ENCODE assay signal across 26 mouse cellular contexts in genomic region chr4:84108592-84108991, GRCm38 (mm10).
DNase-seq lines count a peak whose midpoint lies in the region; ATAC-seq lines count a peak whose summit lies in the region.
"Had no signal": no experiment of that assay in that cellular context is flagged by ENCODE, and none has a peak within 500 bp of the region (broad histone marks: within the 10 kb centered on the region; RNA-seq: fewer than 3 reads in every experiment).

No protein-coding gene starts in this region.

- peaks cover 12% of the 10 kb centered on the region for H3K4me1 ChIP-seq in kidney, embryonic 15.5 days
- H3K4me1 ChIP-seq: liver, embryonic 15.5 days; stomach, embryonic 15.5 days had no signal

- no peak overlapping the region for H3K4me2 ChIP-seq in kidney, embryonic 15.5 days
- H3K4me2 ChIP-seq: hindbrain, embryonic 15.5 days; limb, embryonic 13.5 days; liver, embryonic 15.5 days; lung, embryonic 14.5 days; midbrain, embryonic 13.5 days; stomach, embryonic 15.5 days had no signal

- 0 out of 2 replicates have a peak, but pooled peaks cover 2% of the 10 kb centered on the region for H3K27me3 ChIP-seq in kidney, embryonic 15.5 days
- H3K27me3 ChIP-seq: hindbrain, embryonic 15.5 days; limb, embryonic 13.5 days; liver, embryonic 15.5 days; megakaryocyte, embryonic 14.5 days; stomach, embryonic 15.5 days had no signal

- 78% methylated on average over 6 of the region's 6 CpGs for WGBS in kidney, embryonic 15.5 days

- peak; percentile 74 for DNase-seq in kidney, adult 9 months
- DNase-seq in ES-CJ7 (ENCODE audit: low read depth, low spot score) (peak; percentile 16), ZHBTc4 (ENCODE audit: low read depth, low spot score) (peak; percentile 44)
- DNase-seq in kidney, postnatal 25 days, result peak; percentile 38 to 56
- no peak for DNase-seq in spleen, postnatal 10 days (ENCODE audit: low spot score in 2 of 2)
- no peak for DNase-seq in lung, postnatal 25 days (ENCODE audit: low spot score)
- DNase-seq: adrenal gland, adult 8-10 months; cerebellum, adult 11 months; cerebellum, adult 9-10 months; cerebellum, postnatal 36 days; gastrocnemius, postnatal 14 days; heart, postnatal 14 days; lung, embryonic 14.5 days; lung, postnatal 4 days had no signal

- H3K27ac ChIP-seq in kidney, embryonic 15.5 days, result no peak overlapping the region
- H3K27ac ChIP-seq: hindbrain, embryonic 15.5 days; layer of hippocampus, adult 2 months; limb, embryonic 13.5 days; liver, embryonic 15.5 days; stomach, embryonic 15.5 days had no signal

- no peaks in the 10 kb centered on the region for H3K9me3 ChIP-seq in kidney, embryonic 15.5 days (replicated peaks)
- H3K9me3 ChIP-seq: hindbrain, embryonic 10.5 days; hindbrain, embryonic 15.5 days; limb, embryonic 13.5 days; liver, embryonic 15.5 days; midbrain, embryonic 13.5 days; stomach, embryonic 15.5 days had no signal

- H3K36me3 ChIP-seq in kidney, embryonic 15.5 days, result no peaks in the 10 kb centered on the region
- H3K36me3 ChIP-seq: hindbrain, embryonic 10.5 days; hindbrain, embryonic 15.5 days; limb, embryonic 13.5 days; liver, embryonic 15.5 days; midbrain, embryonic 13.5 days; stomach, embryonic 15.5 days had no signal

- ATAC-seq in kidney, embryonic 15.5 days (replicated peaks; ENCODE audit: low FRiP score), result no peak
- ATAC-seq: CD4-positive, CD25-positive, alpha-beta regulatory T cell, adult 4 months; forebrain, embryonic 14.5 days; inflammation-experienced regulatory T-cells, adult 6 months; midbrain, embryonic 13.5 days had no signal

- H3K9ac ChIP-seq in kidney, embryonic 15.5 days, result no peak overlapping the region
- H3K9ac ChIP-seq: hindbrain, embryonic 15.5 days; limb, embryonic 13.5 days; liver, embryonic 15.5 days; lung, embryonic 14.5 days; midbrain, embryonic 13.5 days; stomach, embryonic 15.5 days had no signal

- H3K4me3 ChIP-seq in kidney, embryonic 15.5 days (replicated peaks), result no peak overlapping the region
- H3K4me3 ChIP-seq: hindbrain, embryonic 10.5 days; hindbrain, embryonic 15.5 days; layer of hippocampus, adult 2 months; limb, embryonic 13.5 days; liver, embryonic 15.5 days; megakaryocyte, embryonic 14.5 days; midbrain, embryonic 13.5 days; stomach, embryonic 15.5 days had no signal

Comparison
In these comparisons a context has a peak if more than half of its experiments do, and no peak if none do; other contexts are left out.
1. DNase-seq: peak in kidney, adult 9 months (single experiment), ES-CJ7 (single experiment), ZHBTc4 (single experiment) and kidney, postnatal 25 days (2 of 2); none in spleen, postnatal 10 days (0 of 2) and lung, postnatal 25 days (single experiment).